Mouse (Mus musculus): ENCODE data around the gene Cygb.

The Cygb gene

DNA sequence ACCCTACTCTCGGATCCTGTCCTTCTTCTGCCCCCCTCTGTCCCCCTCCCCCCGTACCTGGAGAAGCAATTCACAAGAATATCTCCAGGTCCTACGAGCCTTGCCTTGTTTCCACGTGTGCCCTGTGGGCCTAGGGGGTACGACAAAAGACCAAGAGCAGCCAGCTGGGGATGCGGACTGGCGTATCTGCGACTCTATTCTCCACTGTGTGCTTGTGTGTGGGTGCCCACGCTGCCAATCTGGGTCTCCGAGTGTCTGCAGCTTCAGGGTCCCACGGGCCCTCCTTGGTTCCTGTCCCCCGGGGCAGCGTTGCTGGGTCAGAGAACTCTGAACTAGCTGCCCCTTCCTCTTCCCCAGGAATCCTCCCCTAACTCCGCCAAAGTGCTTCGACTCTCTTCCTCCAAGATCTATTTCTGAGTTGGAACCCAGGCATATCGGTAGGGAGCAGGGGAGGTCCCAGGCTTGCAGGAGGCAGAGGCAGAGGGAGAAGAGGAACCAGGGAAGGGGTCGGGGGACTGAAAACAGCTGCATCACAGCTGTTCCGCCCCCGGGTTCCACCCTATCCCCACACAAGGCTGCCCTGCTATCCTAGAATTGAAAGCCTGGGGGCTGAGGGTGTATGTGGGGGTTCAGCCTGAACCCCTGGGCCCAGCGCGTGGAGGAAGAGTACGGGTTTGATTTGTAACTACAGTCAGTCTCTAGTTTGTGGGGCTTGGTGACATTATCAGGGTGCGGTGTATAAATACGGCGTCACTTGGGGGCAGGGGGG is 1.6 kb downstream of the Cygb start:
- no peak for TF ChIP-seq GATA4 (IDR thresholded peaks at IDR 0.05; ENCODE audit: insufficient replicate concordance, low read length)

GRCm38 (mm10) chr11:116651339-116651738 is 2.8 kb downstream of the Cygb start:
- TF ChIP-seq GATA4 (IDR thresholded peaks at IDR 0.05; ENCODE audit: insufficient replicate concordance, low read length): no peak

- no peak for TF ChIP-seq GATA4 (IDR thresholded peaks at IDR 0.05; ENCODE audit: insufficient replicate concordance, low read length)
Measured at GRCm38 (mm10) chr11:116650811-116651210, 3.3 kb downstream of the Cygb start.

DNA sequence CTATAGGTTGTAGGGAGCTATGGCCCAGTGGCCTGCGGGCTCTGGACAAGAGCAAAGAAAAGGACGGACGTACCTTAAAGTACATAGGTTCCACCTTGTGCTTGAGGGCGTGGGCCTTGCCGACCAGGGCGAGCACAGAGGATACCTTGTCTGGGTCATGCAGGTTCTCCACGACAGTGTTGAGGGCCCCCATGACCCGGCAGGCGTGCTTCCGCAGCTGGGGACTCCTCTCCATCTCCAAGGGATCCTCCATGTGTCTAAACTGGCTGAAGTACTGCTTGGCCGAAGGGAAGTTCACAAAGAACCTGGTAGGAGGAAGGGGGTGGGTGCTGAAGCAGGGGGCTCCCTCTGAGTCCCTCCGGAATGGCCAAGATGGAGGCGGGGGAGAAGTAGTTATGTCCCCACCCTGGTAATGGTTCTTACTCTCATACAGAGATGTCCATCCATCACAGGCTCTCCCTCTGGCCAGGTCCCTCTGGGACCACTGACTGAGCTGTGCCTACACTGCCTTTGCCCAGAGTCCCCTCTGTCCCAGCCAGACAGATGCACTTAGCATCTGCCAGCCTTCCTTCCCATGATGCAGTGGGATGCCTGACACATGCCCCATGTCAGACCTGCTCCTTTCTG is 4.3 kb downstream of the Cygb start:
- no peak for TF ChIP-seq GATA4 (IDR thresholded peaks at IDR 0.05; ENCODE audit: insufficient replicate concordance, low read length)

GRCm38 (mm10) chr11:116648976-116649375 is 5.1 kb downstream of the Cygb start:
- TF ChIP-seq GATA4 (IDR thresholded peaks at IDR 0.05; ENCODE audit: insufficient replicate concordance, low read length): peak; percentile 83; the same call in 1 of the 2 replicates

- TF ChIP-seq GATA4 (IDR thresholded peaks at IDR 0.05; ENCODE audit: insufficient replicate concordance, low read length): no peak
Measured at GRCm38 (mm10) chr11:116648213-116648921, 5.7 kb downstream of the Cygb start.

GRCm38 (mm10) chr11:116647340-116647991 is 6.6 kb downstream of the Cygb start:
- peak; percentile 19; the same call in 1 of the 2 replicates for TF ChIP-seq GATA4 (IDR thresholded peaks at IDR 0.05; ENCODE audit: insufficient replicate concordance, low read length)

DNA sequence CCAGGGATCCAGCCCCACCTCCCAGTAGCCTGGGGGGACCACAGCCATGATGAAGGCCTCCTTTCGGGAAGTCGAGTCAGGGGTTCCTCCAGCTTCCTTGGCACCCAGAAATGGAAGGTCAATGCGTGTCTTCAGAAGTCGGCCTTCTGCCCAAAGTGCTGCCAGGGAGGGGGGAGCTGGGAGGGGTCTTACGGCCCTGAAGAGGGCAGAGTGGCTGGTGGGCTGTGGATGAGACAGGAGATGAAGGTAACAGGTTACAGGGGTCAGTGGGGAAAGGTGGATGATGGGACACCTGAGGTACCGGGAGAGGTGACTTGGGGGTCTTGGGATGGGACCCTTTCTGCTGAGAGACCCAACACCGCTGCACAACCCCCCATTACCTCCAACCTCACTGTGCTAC is 7.3 kb downstream of the Cygb start:
- TF ChIP-seq GATA4 (IDR thresholded peaks at IDR 0.05; ENCODE audit: insufficient replicate concordance, low read length): no peak

DNA sequence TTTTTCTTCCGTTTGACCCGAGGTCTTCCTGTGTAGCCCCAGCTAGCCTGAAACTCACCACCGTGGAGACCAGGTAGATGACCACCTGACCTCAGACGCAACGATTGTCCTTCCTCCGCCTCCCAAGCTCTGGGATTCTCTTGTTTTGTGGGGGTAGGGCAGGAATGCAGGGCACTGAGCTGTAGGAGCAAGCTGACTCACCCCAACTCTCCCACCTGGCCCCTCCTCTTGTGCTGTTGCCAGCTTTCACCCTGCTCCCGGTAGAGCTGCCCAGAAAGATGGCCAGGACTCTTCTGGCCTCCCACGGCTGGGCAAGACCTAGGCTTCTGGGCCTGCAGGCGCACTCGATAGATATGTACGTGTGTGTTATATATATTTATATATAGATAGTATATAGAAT is 8.0 kb downstream of the Cygb start:
- TF ChIP-seq GATA4 (IDR thresholded peaks at IDR 0.05; ENCODE audit: insufficient replicate concordance, low read length): no peak

GRCm38 (mm10) chr11:116645446-116646110 is 8.5 kb downstream of the Cygb start:
- TF ChIP-seq GATA4 (IDR thresholded peaks at IDR 0.05; ENCODE audit: insufficient replicate concordance, low read length): no peak

DNA sequence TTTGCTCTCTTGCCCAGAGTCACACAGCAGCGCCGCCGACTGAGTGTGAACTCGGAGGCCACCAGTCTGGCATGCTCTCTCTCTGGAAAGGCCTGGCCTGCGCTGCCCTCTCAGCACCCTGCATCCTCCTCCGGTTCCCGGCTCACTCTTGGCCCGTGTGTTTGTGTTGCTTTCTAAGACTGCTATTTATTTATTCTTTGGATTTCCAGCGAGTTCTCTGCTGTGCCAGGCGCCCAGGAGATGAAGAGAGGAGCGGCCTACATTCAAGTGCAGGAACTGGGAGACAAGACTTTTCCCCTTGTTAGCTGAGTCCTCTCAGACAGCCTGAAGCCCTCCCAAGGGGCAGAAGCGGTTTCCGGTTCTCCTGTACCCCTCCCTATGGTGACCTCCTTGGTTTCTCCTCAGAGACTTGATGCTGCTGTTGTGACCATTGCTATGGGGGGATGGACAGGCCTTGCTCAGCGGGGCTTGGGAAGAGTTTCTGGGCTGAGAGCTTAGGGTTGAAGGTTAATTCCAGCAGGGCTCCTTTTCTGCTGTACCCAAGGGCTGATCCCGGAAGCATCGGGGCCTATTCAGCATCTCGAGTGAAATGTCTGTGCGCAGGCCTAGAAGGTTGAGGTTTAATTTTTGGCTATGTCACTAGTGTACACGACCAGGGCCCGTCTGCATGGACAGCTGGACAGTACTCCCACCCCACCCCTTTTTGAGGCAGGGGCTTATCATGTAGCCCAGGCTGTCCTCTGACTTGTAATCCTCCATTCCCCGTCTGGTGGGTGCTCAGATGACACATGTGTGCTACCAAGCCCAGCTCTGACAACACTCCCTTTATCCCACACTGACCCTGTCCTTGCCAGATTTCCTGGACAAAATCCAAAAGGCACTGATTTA is 9.6 kb downstream of the Cygb start:
- TF ChIP-seq GATA4 (IDR thresholded peaks at IDR 0.05; ENCODE audit: insufficient replicate concordance, low read length): no peak

- TF ChIP-seq GATA4 (IDR thresholded peaks at IDR 0.05; ENCODE audit: insufficient replicate concordance, low read length): no peak
Measured at GRCm38 (mm10) chr11:116643579-116644224, 10.4 kb downstream of the Cygb start.
